Mouse (Mus musculus) C2C12 (cell line): ENCODE data around the gene Kifc1. TPM values are rescaled to one million over a fixed set of nuclear protein-coding genes. Genes with fewer than 3 reads are reported as not detected.

Source experiments
- H3K27me3 ChIP-seq: one replicate; pipeline ENCODE4 v1.6.1; 2011; ENCODE audit not compliant: control insufficient read depth, insufficient read depth, insufficient read length
- H3K36me3 ChIP-seq: one replicate; pipeline ENCODE4 v1.6.1; 2011; ENCODE audit not compliant: control insufficient read depth, insufficient read depth
- H3K4me3 ChIP-seq: one replicate; pipeline ENCODE4 v1.5.1; 2011; ENCODE audit warnings: mild to moderate bottlenecking, control low read depth; ENCODE audit not compliant: poor library complexity, insufficient read depth, severe bottlenecking
- H3K79me2 ChIP-seq: one replicate; pipeline ENCODE4 v1.6.1; 2011; ENCODE audit not compliant: control insufficient read depth, insufficient read depth
- H3K79me3 ChIP-seq: one replicate; pipeline ENCODE4 v1.6.1; 2011; ENCODE audit warnings: low read depth, control low read depth
- H3ac ChIP-seq: one replicate; pipeline ENCODE3; 2011; ENCODE audit warnings: low read depth; ENCODE audit not compliant: control insufficient read depth, insufficient read length
- CEBPB ChIP-seq: IDR thresholded peaks from one replicate; pipeline ENCODE4 v1.6.1; 2011; ENCODE audit warnings: low read depth, mild to moderate bottlenecking, control low read depth, moderate library complexity
- CTCF ChIP-seq: IDR thresholded peaks from one replicate; pipeline ENCODE4 v1.5.1; 2011; ENCODE audit not compliant: control insufficient read depth, insufficient read depth, insufficient read length
- FOSL1 ChIP-seq: IDR thresholded peaks from one replicate; pipeline ENCODE4 v1.8.0; 2011; ENCODE audit warnings: mild to moderate bottlenecking, low read length; ENCODE audit not compliant: poor library complexity, insufficient read depth, severe bottlenecking
- MAX ChIP-seq: IDR thresholded peaks from one replicate; pipeline ENCODE4 v1.6.1; 2011; ENCODE audit warnings: mild to moderate bottlenecking, control low read depth
- MYOD1 ChIP-seq: IDR thresholded peaks from one replicate; pipeline ENCODE4 v1.6.1; 2011; ENCODE audit warnings: low read depth; ENCODE audit not compliant: control insufficient read depth, insufficient read length
- MYOG ChIP-seq: IDR thresholded peaks from one replicate; pipeline ENCODE4 v1.6.1; 2011; ENCODE audit not compliant: control insufficient read depth, insufficient read length; ENCODE audit errors: extremely low read depth
- USF1 ChIP-seq: IDR thresholded peaks from one replicate; pipeline ENCODE4 v1.6.1; 2011; ENCODE audit warnings: low read depth, mild to moderate bottlenecking, control low read depth, moderate library complexity
- polyA plus RNA-seq: library from polyadenylated mRNA; unstranded; fragments of >200 nt; fragmentation: generic; extraction: Trizol; gene quantifications from one replicate; pipeline ENCODE4 v1.2.1, GENCODE M21; 2012; ENCODE audit warnings: missing spikeins

Gene Kifc1
- polyA plus RNA-seq, 1 experiment: 68.6 TPM

DNA sequence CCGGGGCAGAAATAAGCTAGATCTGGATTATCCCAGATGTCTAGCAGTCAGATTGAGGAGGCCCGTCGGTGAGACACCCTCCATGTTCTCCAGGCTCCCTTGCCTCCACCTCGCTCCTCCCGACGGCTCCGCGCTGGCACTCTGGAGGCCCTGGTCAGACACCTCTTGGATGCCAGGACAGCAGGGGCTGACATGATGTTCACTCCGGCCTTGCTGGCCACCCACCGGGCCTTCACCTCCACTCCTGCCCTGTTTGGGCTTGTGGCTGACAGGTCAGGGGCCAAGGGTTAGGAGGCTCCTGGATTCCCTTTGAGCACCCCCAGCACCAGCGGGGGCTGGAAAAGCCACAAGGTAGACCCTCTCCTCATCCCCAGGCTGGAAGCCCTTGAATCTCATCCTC, 41.5 kb upstream of the Kifc1 start:
- Histone ChIP-seq H3K79me2 (peaks cover 33% of the 10 kb centered on the region), H3K79me3 (peaks cover 4% of the 10 kb centered on the region), H3ac (no peak overlapping the region), H3K36me3 (peaks cover 7% of the 10 kb centered on the region), H3K4me3 (no peak overlapping the region), H3K27me3 (no peaks in the 10 kb centered on the region)
- no peak for TF ChIP-seq MYOD1
- no peak for TF ChIP-seq MAX
- TF ChIP-seq CTCF: no peak
- TF ChIP-seq MYOG: no peak
- no peak for TF ChIP-seq CEBPB
- TF ChIP-seq USF1: no peak
- TF ChIP-seq FOSL1: no peak

DNA sequence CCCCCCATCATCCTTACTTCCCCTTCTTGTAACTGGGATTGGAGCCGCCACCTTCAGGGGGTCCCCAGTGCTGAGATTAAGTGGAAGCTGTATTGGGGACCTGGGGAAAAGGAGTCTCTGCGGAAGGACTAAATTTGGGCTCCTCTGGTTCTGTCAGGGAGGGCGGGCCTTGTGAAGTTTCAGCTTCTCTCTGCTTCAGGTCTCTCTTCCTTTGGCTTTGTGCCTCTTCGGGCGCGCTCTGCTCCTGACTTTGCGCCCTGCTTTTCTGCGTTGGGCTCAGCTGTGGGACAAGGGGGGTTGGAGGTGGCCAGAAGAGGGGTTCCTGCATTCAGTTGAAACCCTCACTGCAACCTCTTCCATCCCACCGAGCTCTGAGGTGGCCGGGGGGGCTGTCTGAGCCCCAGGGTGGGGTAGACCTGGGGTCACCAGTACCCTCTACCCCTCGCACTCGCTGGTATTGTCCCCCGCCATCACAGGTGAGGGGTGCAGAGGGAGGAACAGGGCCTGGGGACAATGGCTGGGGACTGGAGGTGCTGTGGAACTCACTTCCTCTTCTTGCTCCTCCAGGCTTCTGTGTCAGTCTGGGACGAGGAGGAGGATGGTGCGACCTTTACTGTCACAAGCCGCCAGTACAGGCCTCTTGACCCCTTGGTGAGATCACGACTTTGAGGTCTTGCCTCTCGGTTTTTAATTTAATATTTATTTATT, 40.9 kb upstream of the Kifc1 start:
- Histone ChIP-seq H3K79me2 (peaks cover 33% of the 10 kb centered on the region), H3ac (no peak overlapping the region), H3K36me3 (peaks cover 7% of the 10 kb centered on the region), H3K79me3 (peaks cover 4% of the 10 kb centered on the region), H3K27me3 (no peaks in the 10 kb centered on the region), H3K4me3 (peak overlapping the region; percentile 6)
- TF ChIP-seq CEBPB: no peak

DNA sequence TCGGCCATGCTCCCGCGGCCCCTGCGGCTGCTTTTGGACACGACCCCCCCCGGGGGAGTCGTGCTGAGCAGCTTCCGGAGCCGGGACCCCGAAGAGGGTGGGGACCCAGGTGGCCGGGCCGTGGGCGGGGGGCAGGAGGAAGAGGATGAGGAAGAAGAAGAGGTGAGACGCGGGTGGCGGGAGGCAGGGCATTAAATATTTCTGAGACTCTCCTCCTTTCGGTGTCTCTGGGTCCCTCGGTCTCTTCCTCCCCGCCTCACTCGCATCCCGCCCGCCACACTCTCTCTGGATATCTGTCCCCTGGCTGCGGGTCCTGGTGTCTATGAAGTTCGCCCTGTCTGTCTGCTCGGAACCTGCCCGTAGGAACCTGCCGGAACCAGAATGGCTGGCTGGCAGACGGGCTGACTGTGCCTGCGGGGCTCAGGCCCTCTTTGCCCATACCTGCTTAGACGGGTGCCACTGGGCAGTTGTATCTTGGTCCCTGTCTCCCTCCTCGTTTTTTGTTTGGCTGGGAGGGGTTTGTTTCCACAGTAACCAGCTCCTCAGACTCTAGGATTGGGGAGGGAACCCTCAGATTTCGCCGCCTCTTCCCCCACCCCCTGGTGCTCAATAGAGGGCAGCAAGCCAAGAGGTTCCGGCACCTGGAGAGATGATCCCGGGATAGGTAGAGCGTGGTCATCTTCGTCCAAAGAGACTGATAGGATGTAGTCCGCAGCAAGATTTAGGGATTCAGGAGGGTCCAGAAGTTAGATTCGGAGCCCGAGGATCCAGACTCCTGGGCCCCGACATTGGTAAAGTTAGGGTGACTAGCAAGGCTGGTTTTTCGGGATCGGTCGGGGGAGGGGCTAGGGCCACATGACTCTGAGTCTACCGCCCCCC, 40.1 kb upstream of the Kifc1 start:
- Histone ChIP-seq H3K79me2 (peaks cover 33% of the 10 kb centered on the region), H3K4me3 (peak overlapping the region; percentile 75), H3K79me3 (peaks cover 4% of the 10 kb centered on the region), H3K36me3 (peaks cover 10% of the 10 kb centered on the region), H3K27me3 (no peaks in the 10 kb centered on the region), H3ac (peak overlapping the region; percentile 76)
- TF ChIP-seq MYOG: no peak

DNA sequence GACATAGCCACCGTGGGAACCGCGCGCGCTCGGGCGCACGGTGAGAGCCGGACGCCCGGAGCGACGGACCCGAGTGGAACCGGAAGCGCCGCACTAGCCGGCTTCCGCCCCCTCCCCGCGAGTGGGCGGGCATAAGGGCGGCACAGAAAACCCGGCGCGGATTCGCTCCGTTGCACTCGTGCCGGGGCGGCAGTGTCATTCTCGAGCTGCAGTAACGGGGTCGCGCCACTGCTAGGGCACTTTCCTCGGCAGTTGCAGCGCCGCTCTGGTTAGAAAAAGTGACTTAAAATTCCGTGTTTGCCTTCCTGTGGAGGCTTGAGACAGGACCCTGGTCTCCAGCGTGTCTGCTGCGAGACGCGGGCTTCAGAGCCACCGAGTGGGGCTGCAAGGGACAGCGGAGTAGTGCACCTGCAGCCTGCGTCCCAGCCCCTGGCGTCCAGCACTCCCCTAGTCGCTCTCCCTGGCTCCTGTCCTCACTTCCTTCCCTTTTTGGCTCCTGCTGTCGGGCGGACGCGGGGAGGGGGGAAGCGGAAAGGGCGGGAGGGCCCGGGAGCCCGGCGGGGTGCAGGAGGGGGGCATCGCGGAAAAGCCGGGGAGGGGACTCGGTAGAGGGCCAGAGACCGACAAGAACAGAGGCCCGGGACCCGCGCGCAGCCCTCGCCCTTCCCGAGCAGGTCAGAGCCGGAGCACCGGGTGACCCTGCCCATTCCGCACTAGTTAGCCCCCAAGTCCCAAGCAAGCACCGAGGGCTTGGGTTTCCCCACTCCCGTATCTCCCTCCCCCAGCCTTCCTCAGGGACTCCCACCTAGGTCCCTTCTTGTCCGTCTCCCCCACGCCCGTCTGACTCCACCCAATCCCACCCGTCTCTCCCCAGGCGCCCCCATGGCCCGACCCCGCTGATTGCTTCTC, 39.2 kb upstream of the Kifc1 start, which contains the start of gene Rgl2:
Rgl2 (plus strand) TSS at position 173 of the 909 bp plus-strand sequence.
- Histone ChIP-seq H3K36me3 (peaks cover 17% of the 10 kb centered on the region), H3K79me2 (peaks cover 33% of the 10 kb centered on the region), H3K79me3 (peaks cover 5% of the 10 kb centered on the region), H3ac (peak within 1 kb of the TSS; percentile 76), H3K4me3 (peak within 1 kb of the TSS; percentile 75), H3K27me3 (no peaks in the 10 kb centered on the region)
- peak; percentile 39 for TF ChIP-seq MAX
- no peak for TF ChIP-seq MYOG

DNA sequence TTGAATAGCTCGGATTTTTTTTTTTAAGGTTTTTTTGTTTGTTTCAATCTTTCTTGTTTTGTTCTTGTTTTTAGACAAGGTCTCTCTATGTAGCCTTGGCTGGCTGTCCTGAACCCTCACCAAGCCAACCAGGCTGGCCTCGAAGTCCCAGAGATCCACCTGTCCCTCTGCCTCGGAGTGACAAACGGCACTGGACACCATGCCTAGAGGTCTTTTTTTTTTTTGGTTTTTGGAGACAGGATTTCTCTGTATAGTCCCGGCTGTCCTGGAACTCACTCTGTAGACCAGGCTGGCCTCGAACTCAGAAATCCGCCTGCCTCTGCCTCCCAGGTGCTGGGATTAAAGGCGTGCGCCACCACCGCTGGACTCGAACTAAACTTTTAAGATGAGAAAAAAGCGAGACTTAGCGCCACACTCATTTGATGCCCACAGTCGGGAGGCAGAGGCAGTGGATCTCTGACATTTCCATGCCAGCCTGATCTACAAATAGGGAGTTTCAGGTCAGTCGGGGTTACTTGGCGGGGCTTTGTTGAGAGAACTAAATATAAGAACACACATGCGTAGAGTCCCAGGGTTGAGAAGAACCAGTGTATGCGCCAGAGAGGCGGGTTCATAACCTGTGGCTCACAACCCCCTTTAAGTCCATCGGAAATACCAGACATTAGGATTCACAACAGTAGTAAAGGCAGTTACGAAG, 37.9 kb upstream of the Kifc1 start:
- H3K27me3 ChIP-seq: no peaks in the 10 kb centered on the region
- H3K79me3 ChIP-seq: peaks cover 5% of the 10 kb centered on the region
- H3K79me2 ChIP-seq: peaks cover 33% of the 10 kb centered on the region
- TF ChIP-seq USF1 (no peak), CEBPB (no peak), MAX (no peak), MYOD1 (no peak), CTCF (no peak), MYOG (no peak), FOSL1 (no peak)
- H3K36me3 ChIP-seq: peaks cover 17% of the 10 kb centered on the region
- H3K4me3 ChIP-seq: peak overlapping the region; percentile 75
- H3ac ChIP-seq: peak overlapping the region; percentile 50
